Mouse (Mus musculus): ENCODE data around the gene Eng. TPM values are rescaled to one million over a fixed set of nuclear protein-coding genes. Genes with fewer than 3 reads are reported as not detected.

Eng gene
- total RNA-seq, 1 experiment, result 18.3 TPM

- peaks cover 1 to 42% of the 10 kb centered on the region in 2 experiments for H3K4me1 ChIP-seq (ENCODE audit: control insufficient read depth in 2 of 2, insufficient read depth in 2 of 2, low read length in 2 of 2, poor library complexity in 1 of 2)
- H3K36me3 ChIP-seq (ENCODE audit: control insufficient read depth, insufficient read depth, low read length, poor library complexity, severe bottlenecking), result peaks cover 11% of the 10 kb centered on the region
- no peak for TF ChIP-seq ZC3H11A (IDR thresholded peaks at IDR 0.05; ENCODE audit: borderline replicate concordance, low read depth, low read length)
- TF ChIP-seq MAFK (IDR thresholded peaks at IDR 0.05; ENCODE audit: insufficient read depth, low read depth, low read length), result peak; percentile 59
- TF ChIP-seq HCFC1 (IDR thresholded peaks at IDR 0.05; ENCODE audit: borderline replicate concordance, insufficient read depth, low read length), result no peak
- H3K27ac ChIP-seq (ENCODE audit: insufficient read depth, low read depth, low read length, poor library complexity, severe bottlenecking), result peak overlapping the region; percentile 77; the same call in 1 of the 2 replicates
- H3K9me3 ChIP-seq (ENCODE audit: control insufficient read depth, insufficient read depth, low read depth, low read length), result no peaks in the 10 kb centered on the region
- in situ Hi-C loops (cut with MboI; ENCODE audit: low sequenced_read_pairs in 2 of 2, unreplicated experiment in 2 of 2), result no loop called here
- H3K9ac ChIP-seq (ENCODE audit: insufficient read depth, low read depth, low read length, poor library complexity, severe bottlenecking), result peak overlapping the region; percentile 62
- peak overlapping the region; percentile 4 to 71; a peak in 3 of 4 replicates for H3K4me3 ChIP-seq (ENCODE audit: insufficient read depth in 1 of 2, low read depth in 1 of 2, low read length in 2 of 2, poor library complexity in 1 of 2, severe bottlenecking in 1 of 2)
- no peak for DNase-seq (ENCODE audit: low read depth, low spot score)
Observed at GRCm38 (mm10) chr2:32628044-32628550, 18.3 kb upstream of the Eng start.

- TF ChIP-seq ZC3H11A (IDR thresholded peaks at IDR 0.05; ENCODE audit: borderline replicate concordance, low read depth, low read length), result no peak
- no peak for TF ChIP-seq HCFC1 (IDR thresholded peaks at IDR 0.05; ENCODE audit: borderline replicate concordance, insufficient read depth, low read length)
- TF ChIP-seq ZNF384 (IDR thresholded peaks at IDR 0.05; ENCODE audit: low read depth, low read length), result no peak
- TF ChIP-seq CHD2 (IDR thresholded peaks at IDR 0.05; ENCODE audit: low read depth, low read length), result no peak
- TF ChIP-seq MAFK (IDR thresholded peaks at IDR 0.05; ENCODE audit: insufficient read depth, low read depth, low read length), result no peak
- peaks cover 1 to 42% of the 10 kb centered on the region in 2 experiments for H3K4me1 ChIP-seq (ENCODE audit: control insufficient read depth in 2 of 2, insufficient read depth in 2 of 2, low read length in 2 of 2, poor library complexity in 1 of 2)
- in situ Hi-C loops (cut with MboI; ENCODE audit: low sequenced_read_pairs in 2 of 2, unreplicated experiment in 2 of 2), result no loop called here
- H3K9ac ChIP-seq (ENCODE audit: insufficient read depth, low read depth, low read length, poor library complexity, severe bottlenecking), result peak overlapping the region; percentile 62
- no peak for DNase-seq (ENCODE audit: low read depth, low spot score)
- peak overlapping the region; percentile 77 for H3K27ac ChIP-seq (ENCODE audit: insufficient read depth, low read depth, low read length, poor library complexity, severe bottlenecking)
- H3K4me3 ChIP-seq (ENCODE audit: insufficient read depth in 1 of 2, low read depth in 1 of 2, low read length in 2 of 2, poor library complexity in 1 of 2, severe bottlenecking in 1 of 2), result peak overlapping the region; percentile 4 to 71; a peak in 3 of 4 replicates
- H3K36me3 ChIP-seq (ENCODE audit: control insufficient read depth, insufficient read depth, low read length, poor library complexity, severe bottlenecking), result peaks cover 17% of the 10 kb centered on the region
- no peaks in the 10 kb centered on the region for H3K9me3 ChIP-seq (ENCODE audit: control insufficient read depth, insufficient read depth, low read depth, low read length)
Observed at GRCm38 (mm10) chr2:32628729-32629128, 17.7 kb upstream of the Eng start.

- peak; percentile 92 for DNase-seq (ENCODE audit: low read depth, low spot score)
- H3K4me3 ChIP-seq (ENCODE audit: insufficient read depth in 1 of 2, low read depth in 1 of 2, low read length in 2 of 2, poor library complexity in 1 of 2, severe bottlenecking in 1 of 2), result peak overlapping the region; percentile 45 to 71
- H3K9me3 ChIP-seq (ENCODE audit: control insufficient read depth, insufficient read depth, low read depth, low read length), result no peaks in the 10 kb centered on the region
- H3K9ac ChIP-seq (ENCODE audit: insufficient read depth, low read depth, low read length, poor library complexity, severe bottlenecking), result peak overlapping the region; percentile 77
- H3K27ac ChIP-seq (ENCODE audit: insufficient read depth, low read depth, low read length, poor library complexity, severe bottlenecking), result peak overlapping the region; percentile 77
- in situ Hi-C loops (cut with MboI; ENCODE audit: low sequenced_read_pairs in 2 of 2, unreplicated experiment in 2 of 2), result no loop called here
- peaks cover 1 to 39% of the 10 kb centered on the region in 2 experiments for H3K4me1 ChIP-seq (ENCODE audit: control insufficient read depth in 2 of 2, insufficient read depth in 2 of 2, low read length in 2 of 2, poor library complexity in 1 of 2)
- no peak for TF ChIP-seq ZC3H11A (IDR thresholded peaks at IDR 0.05; ENCODE audit: borderline replicate concordance, low read depth, low read length)
- TF ChIP-seq ZNF384 (IDR thresholded peaks at IDR 0.05; ENCODE audit: low read depth, low read length), result no peak
- TF ChIP-seq CHD2 (IDR thresholded peaks at IDR 0.05; ENCODE audit: low read depth, low read length), result no peak; the same call in 1 of the 2 replicates
- TF ChIP-seq MAFK (IDR thresholded peaks at IDR 0.05; ENCODE audit: insufficient read depth, low read depth, low read length), result no peak
- no peak for TF ChIP-seq HCFC1 (IDR thresholded peaks at IDR 0.05; ENCODE audit: borderline replicate concordance, insufficient read depth, low read length)
- H3K36me3 ChIP-seq (ENCODE audit: control insufficient read depth, insufficient read depth, low read length, poor library complexity, severe bottlenecking), result peaks cover 23% of the 10 kb centered on the region
Observed at GRCm38 (mm10) chr2:32629276-32629976, 17.0 kb upstream of the Eng start.

GRCm38 (mm10) chr2:32630036-32630435, 16.4 kb upstream of the Eng start:
- Histone ChIP-seq H3K4me3 (ENCODE audit: insufficient read depth in 1 of 2, low read depth in 1 of 2, low read length in 2 of 2, poor library complexity in 1 of 2, severe bottlenecking in 1 of 2) (peak overlapping the region; percentile 45 to 71), H3K9me3 (ENCODE audit: control insufficient read depth, insufficient read depth, low read depth, low read length) (no peaks in the 10 kb centered on the region), H3K27ac (ENCODE audit: insufficient read depth, low read depth, low read length, poor library complexity, severe bottlenecking) (peak overlapping the region; percentile 74), H3K9ac (ENCODE audit: insufficient read depth, low read depth, low read length, poor library complexity, severe bottlenecking) (peak overlapping the region; percentile 77), H3K4me1 (ENCODE audit: control insufficient read depth in 2 of 2, insufficient read depth in 2 of 2, low read length in 2 of 2, poor library complexity in 1 of 2) (peaks cover 1 to 34% of the 10 kb centered on the region in 2 experiments), H3K36me3 (ENCODE audit: control insufficient read depth, insufficient read depth, low read length, poor library complexity, severe bottlenecking) (peaks cover 27% of the 10 kb centered on the region)
- no peak for DNase-seq (ENCODE audit: low read depth, low spot score)
- in situ Hi-C loops (cut with MboI; ENCODE audit: low sequenced_read_pairs in 2 of 2, unreplicated experiment in 2 of 2), result no loop called here
- TF ChIP-seq HCFC1 (IDR thresholded peaks at IDR 0.05; ENCODE audit: borderline replicate concordance, insufficient read depth, low read length) (no peak), ZC3H11A (IDR thresholded peaks at IDR 0.05; ENCODE audit: borderline replicate concordance, low read depth, low read length) (no peak), ZNF384 (IDR thresholded peaks at IDR 0.05; ENCODE audit: low read depth, low read length) (no peak), CHD2 (IDR thresholded peaks at IDR 0.05; ENCODE audit: low read depth, low read length) (no peak), MAFK (IDR thresholded peaks at IDR 0.05; ENCODE audit: insufficient read depth, low read depth, low read length) (no peak)

Data from ES-E14 (cell line).